Mouse (Mus musculus) thymus, postnatal 0 days (tissue): ENCODE data around the gene Cnst. TPM values are rescaled to one million over a fixed set of nuclear protein-coding genes. Genes with fewer than 3 reads are reported as not detected.
A peak's percentile ranks its signal among the peaks of the same experiment; 100 is the strongest.

Source experiments
- DNase-seq: peaks from one replicate; pipeline ENCODE4 v3.0.0-alpha.2; 2015; ENCODE audit warnings: low spot score
- polyA plus RNA-seq: library from polyadenylated mRNA; unstranded; fragments of >200 nt; fragmentation: Nextera tagmentation; extraction: Ambion mirVana; gene quantifications from 2 replicates; pipeline ENCODE4 v1.2.1, GENCODE M21; 2015

Cnst gene
- polyA plus RNA-seq, 1 experiment from 2014 or later, result 18.8 TPM

DNA sequence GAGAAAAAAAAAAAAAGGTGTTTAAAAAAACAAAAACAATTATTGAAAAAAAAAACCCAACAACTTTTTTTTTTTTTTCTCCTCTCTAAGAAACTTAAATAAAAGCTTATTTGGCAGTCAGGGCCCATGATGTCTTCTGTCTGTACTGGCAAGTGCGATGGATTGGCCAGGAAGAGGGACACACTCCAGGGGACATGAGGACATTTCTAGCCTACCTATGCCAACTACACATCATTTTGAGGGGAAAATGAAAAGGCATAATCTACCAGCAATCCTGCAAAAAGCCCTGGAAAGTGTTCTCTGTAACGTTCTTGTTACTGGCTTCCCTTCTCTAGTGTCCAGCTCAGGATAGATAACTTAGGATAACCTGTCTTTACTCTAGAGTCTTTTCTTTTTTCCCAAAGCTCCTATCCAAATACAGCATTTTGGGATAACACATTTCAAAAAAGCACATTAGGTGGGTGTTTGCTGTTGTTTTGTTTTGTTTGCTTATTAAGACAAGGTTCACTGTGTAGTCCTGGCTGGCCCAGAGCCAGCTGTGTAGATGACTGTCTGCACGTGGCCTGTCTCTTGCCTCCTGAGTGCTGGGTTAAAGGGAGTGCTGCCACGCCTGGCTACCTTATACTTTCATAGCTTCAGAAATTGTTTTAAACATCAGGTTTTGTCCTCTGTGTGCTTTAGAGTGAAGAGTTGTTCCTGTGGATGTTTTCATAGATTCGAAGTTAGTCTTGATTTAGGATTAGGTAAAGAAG is 7.2 kb downstream of the Cnst start:
- DNase-seq, result no peak

DNA sequence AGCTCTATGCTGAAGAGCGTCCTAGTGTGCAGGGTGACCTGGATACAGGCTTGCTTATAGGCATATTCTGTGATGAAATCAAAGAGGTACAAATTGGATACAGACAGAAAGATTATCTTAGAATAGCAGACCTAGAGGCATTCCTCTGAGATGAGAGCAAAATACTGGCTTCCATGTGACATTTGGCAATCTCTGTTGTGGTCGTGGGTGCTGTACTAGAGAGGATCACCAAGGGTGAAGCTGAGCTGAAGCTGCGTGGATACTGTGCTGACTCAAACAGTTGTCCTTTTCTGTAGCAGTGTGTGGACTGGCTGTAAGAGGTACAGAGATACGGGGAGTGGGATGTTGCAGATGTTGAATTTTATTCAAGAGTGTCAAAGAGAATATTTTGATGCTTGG is 7.8 kb downstream of the Cnst start:
- no peak for DNase-seq

DNA sequence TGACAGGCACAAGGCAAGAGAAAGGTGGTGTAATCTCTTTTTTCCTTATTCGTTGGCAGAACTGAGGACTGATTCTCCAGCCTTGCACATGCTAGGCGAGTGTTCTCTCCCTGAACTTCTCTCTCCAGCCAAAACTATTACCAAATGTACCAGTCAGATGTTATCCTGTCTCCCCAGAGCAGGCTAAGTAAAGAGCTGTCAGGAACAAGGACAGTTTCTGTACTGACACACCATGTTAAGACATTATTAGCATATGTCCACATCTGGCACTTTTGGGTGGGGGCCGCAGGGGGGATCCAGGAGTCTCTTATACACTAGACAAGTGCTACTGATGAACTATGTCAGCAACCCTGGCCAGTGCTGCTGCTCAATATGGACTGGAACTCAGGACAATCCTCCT is 10.8 kb downstream of the Cnst start:
- DNase-seq, result no peak

DNA sequence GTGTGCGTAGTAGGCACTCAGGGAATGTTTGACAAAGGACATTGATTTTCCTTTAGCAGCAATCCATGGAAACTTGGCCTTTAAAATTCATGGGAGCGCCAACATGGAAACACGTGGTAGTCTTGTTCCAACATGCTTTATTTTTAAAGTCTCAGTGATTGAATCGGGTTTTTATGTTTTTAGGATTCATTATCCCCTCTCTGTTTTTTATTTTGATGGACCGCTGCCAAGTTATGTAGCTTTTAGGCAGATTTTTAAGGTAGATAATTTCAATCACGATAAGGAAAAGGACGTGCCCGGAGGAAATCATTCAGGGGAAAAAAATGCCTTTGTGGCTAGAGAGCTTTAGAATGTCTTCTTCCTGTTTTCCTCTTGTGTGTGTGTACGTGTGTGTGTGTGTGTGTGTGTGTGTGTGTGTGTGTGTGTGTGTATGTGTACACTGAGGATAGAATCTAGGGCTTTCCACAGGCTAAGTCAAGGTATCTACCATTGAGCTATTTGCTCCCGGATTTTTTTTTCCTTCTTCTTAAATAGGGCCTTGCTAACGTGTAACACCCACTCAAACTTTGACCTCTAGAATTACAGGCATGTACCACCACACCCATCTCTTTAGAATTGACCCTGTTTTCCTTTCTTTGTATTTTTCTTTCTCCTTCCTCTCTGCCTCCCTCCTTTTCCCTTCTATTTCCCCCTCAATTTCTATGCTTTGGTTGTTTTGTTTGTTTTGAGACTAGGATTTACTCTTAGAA is 13.4 kb downstream of the Cnst start:
- no peak for DNase-seq

DNA sequence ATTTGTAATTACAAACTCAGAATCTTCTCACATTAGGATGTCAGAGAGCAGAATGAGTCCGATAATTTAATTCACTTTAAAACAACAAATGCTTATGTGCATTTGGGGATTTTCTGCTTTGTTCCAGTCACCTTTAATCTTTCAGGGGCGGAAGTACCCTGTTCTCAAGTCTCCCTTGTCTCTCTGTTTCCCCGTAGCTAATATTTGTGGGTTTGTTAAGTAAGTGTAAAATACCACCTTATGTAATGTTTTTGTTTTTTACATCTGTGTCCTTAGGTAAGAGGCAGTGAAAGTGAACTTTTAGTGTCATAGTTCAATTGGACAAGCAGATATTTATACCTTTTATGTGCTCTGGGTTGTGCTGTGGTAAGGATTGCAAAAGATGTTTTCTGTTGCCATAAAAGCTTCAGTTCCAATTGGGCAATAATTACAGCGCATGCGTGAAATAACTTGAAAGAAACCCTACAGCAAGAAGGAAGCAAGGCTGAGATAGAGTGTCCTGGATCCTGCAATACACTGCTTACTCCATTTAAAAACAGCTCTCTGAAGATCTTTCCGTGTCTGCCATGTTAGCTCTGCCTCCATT is 14.8 kb downstream of the Cnst start:
- DNase-seq, result no peak

DNA sequence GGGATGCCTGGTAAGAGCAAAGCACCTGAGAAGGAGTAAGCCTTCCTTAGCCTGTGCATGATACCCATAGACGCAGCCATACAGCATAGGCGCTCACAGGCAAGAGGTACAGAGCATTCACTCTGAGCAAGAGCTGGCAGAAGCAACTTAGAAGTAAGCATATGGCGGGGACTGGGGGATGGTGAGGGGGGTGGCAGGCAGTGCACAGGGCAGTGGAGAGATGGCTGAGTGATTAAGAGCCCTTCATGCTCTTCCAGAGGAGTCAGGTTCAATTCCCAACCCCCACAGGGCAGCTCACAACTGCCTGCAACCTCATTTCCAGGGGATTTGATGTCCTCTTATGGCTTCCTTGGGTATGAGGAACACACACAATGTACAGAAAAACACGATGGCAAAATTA is 17.0 kb downstream of the Cnst start:
- no peak for DNase-seq

DNA sequence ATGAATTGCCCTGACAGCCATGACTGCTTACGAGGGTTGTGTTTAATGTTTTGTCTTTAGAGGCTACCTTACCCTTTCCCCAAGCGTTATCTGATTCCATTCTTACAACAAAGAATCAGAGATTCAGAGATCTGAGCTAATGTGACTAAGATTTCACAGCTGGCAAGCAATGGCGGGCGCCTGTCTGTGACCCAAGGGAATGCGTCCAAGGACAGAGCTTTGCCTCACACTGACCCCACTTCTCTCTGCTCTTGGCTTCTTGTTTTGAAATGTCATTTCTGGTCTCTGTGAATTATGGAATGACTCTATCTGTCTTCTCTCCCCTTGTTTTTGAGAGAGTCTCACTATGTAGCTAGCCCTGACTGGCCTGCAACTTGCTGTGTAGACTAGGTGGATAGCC is 17.8 kb downstream of the Cnst start:
- DNase-seq, result no peak

DNA sequence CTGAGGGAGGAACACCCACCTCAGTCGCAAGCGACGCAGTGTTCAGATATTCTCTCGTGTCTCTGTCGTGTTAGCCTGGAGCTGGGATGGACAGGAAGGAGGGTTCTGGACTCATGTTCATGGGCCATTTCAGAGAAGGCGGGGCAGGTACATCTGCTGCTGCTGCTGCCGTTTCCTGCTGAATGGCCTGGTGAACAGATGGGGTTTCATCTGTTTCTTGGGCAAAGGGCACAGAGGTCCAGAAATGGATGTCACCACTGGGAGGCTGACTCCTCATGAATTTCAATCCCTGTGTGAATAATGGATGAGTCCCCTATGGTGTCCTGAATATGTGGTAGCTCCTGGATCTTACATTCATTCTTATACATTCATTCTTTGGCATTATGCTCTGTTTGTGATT is 21.4 kb downstream of the Cnst start:
- DNase-seq, result no peak

DNA sequence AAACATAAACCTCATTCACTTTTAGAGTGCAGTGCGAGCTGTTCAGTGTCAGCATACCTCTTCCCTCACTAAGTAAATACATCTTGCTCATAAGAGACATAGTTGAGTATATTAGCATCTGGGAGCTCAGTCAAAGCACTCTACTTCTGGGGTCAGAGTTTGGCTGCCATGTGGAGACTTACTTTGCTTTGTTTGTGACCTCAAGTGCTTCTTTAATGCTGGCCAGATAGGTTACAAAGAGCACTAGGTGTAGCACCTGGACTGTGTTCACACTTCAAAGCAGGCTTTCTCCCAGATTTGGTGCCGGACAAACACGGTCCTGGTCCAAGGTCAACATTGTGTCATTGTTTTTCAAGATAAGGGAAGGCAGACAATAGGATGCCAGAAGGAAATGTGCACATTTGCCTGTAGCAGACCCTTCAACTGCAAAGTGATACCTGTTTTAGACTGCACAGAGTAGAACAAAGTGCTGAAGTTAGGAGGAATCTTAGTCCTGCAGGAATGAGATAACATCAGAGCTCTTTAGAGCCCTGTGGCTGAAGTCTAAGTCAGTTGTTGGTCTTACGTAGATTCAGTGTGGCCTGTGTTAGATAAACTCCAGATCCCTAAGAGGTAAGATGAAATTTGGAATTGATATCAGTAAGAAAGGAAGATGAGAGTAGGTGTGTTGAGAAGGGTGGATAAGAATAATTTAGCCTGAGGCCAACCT is 22.7 kb downstream of the Cnst start:
- no peak for DNase-seq

DNA sequence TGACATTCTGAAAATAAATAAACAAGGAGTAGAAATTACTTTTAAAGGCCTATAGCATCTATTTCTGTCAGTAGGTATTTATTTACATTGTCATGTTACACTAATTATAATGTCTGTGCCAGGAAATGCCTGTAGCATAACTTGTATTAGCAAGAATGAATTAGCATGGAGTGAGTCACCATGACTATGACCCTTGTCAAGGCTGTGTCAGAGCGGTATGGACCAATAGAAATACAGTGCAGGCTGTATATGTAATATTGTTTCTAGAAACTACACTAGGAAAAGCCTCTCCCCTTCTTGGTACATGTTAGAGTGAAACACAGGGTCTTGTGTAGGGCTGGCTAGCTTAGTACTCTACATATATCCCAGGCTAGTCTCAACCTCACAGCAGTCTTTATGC is 24.3 kb downstream of the Cnst start:
- DNase-seq, result no peak

DNA sequence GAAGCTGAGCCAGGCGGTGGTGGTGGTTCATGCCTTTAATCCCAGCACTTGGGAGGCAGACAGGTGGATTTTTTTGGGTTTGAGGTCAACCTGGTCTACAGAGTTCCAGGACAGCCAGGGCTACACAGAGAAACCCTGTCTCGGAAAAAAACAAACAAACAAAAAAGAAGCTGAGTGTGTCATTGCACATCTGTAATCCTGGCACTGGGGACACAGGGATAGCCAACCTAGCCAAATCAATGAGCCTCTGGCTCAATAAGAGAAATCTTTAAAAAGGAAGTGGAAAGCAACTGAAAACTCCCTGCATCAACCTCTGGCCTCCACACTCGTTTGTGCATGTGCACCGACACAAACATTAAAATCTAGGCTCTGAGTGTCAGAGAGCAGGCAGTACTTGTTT is 25.5 kb downstream of the Cnst start:
- DNase-seq, result no peak

DNA sequence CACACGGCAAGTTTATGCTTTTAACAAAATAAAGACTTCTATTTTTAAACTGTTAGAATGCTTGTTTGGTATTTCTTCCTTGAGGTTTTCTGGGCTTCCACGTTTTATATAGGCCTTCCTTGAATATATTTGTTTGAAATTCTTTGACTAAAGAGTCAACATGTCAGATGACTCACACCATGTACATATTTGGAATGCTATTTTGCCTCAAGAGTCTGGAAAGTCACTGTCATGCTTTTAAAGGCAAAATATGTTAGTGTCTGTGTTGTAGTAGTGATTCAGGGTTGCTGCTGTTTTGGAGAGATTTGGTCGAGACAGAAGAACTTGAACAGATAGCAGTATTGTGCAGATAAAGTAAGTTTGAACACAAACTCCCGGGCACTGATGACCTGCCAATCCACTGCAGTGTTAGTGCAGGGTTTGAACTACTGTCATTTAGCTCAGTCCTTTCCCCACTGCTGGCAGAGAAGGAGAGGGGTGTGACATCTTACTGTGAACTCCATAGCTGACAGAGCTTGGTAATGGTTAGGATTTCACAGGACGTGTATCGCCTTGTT is 27.6 kb downstream of the Cnst start:
- no peak for DNase-seq

DNA sequence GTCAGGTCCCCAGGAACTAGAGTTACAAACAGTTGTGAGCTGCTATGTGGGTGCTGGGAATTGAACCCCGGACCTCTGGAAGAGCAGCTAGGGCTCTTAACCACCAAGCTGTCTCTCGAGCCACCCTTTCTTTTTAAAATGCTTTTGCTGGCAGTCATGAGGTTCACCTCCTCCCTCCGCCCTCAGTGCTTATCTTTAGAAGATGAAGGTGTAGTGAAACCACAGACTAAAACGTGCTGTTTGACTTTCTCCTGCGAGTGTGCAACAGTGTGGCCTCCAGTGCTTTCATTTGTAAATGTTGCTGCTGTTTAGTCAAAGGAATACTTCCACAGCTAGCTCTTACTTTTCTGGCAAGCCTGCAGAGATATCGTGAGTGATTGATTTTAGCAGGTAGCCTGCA is 32.5 kb downstream of the Cnst start:
- peak; percentile 78 for DNase-seq

DNA sequence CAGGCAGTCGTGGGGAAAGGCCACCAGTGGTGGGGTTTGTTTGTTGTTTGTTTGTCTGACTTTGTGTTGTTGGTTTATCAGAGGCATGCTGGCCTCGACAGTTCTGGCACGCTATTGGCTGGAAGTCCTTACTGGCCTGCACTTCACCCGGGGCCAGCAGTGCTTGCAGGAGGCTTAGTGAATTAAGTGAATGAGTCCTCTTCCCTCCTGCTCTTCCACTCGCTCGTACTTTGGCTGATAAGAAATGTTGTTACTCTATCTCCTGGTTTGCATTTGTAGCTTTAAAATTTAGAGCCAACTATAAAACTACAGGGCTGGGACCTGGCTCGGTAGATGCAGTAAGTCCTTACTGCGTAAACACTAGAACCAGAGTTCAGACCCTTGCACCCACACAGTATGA is 34.0 kb downstream of the Cnst start:
- DNase-seq, result no peak

DNA sequence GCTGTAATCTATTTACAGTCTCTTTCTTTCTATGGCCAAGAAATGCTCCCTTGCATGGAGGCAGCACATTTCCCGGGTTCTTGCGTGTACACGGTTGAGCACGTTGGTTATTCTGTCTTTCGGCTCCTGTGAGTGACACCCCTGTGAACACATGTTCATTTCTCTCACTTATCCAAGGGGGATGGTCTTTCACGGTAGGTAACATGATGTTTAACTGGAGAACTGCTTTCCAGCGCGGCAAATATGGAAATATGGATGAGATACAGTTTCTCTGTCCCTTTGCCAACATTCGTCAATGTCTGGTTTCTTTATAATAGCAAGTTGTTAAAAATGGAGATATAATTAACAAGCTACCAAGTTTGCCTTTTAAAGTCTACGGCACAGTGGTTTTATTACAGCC is 35.3 kb downstream of the Cnst start:
- no peak for DNase-seq

DNA sequence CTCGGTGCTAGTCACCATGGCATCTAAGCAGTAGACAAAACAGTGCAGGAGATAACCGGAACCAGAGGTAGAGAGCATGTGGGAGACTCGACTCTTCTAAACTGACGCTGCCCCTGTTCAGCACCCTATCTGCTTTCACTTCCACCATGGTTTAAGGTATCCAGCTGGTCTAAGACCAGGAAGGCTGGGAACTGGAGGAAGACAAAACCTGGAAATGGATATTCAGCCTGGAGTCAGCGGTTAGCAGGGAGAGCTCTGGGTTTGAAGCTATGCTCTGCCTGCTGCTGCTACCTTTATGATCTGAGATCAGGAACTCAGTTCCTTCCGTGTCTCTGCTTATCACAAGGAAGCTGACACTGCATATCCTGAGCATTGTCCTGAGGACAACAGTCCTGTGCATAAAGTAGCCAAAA is 35.9 kb downstream of the Cnst start:
- no peak for DNase-seq

DNA sequence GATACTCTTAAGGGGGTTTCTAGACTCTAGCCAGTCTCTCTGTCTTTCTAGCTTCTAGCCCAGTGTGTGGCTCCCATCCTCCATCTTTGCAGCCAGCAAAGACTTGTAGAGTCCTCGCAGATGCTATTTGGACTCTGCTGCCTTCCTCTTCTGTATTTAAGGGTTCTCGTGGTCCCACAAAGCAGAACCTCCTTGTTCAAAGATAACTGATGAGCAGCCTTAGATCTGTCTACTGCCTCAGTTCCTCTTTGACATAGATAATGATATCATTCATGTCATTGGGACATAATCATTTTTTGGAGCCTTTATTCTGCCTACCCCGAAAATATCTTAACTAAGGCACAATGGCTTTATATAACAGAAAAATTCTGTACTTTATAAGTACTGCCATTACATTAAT is 36.9 kb downstream of the Cnst start:
- DNase-seq, result no peak

DNA sequence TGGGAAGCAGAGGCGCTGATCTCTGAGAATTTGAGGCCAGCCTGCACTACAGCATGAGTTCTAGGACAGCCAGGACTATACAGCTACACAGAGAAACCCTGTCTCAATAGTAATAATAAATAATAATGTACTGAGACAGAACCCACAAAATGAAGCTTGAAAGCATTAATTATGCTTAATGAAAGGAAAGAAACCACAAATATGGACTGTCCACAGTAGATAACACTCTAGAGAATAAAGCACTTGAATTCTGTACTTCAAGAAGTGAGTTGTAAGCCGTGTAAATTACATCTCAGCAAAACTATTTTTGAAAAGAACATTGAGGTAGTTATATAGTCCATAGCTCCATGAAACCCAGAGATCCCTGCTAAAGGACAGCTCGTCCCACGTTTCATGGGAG is 38.0 kb downstream of the Cnst start:
- no peak for DNase-seq

DNA sequence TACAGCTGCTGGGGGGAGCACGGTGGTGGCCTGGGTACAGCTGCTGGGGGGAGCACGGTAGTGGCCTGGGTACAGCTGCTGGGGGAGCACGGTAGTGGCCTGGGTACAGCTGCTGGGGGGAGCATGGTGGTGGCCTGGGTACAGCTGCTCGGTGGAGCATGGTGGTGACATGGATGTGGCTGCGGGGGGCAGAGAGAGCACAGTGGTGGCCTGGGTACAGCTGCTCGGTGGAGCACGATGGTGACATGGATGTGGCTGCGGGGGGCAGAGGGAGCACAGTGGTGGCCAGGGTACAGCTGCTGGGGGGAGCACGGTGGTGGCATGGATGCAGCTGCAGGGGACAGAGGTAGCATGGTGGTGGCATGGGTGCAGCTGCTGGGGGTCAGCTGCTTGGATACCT is 39.5 kb downstream of the Cnst start:
- DNase-seq, result peak; percentile 32

DNA sequence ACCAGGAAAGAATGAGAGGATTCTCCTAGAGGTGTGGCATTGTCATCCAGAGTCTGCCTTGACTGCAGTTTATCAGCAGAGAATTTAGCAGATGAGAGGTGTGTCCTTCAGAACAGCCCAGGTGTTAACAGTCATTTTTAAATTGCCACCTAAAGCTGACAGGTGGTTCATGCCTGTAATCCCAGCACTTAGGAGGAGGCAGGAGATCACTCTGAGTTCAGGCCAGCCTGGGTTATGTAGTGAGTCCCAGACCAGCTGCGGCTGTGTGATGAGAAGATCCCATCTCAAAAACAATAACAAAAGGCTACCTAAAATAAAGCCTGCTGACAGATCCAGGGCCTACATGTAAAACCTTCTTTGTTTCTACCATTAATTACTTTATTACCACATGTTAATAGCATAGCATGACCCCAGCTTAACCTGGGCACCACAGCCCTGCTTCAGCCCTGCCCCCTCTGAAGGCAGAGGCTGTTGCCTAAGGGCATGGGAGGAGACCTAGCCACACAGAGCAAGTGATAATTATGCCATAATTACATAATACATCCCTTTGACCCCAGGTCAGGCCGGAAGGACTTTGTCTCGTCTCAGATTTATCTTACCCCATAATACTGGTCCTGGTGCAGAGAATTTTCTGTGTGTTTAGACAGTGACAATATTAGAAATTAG is 40.4 kb downstream of the Cnst start:
- no peak for DNase-seq

DNA sequence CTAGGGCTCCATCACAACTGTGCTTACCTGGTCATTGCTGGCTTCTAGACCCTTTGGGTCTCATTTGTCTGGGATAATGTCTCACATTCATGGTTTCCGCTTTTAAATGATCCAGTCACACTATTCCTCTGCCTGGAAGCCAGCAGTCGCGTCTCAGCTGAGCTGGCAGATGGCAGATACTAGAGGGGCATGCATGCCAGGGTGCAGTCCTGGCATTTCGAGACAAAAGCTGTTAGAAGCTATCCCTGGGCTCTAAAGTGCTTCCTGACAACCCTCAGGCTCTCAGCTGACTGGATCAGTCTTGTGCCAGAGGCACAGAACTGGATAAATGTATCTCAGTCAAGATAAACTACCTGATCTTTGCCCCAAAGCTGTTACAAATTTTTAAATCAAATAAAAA is 42.1 kb downstream of the Cnst start:
- DNase-seq, result no peak
